Mouse (Mus musculus): ENCODE measurements around the gene Slc35g3.

GRCm38 (mm10) chr11:69803786-69804651, 42.3 kb upstream of the Slc35g3 start:
- no peak for TF ChIP-seq CTCF (IDR thresholded peaks at IDR 0.05; ENCODE audit: control insufficient read depth, insufficient read depth, insufficient replicate concordance, low read depth, low read length)
- 0 out of 2 replicates have a peak, but pooled peaks have one; percentile 20 for TF ChIP-seq POLR2A (IDR thresholded peaks at IDR 0.05; ENCODE audit: control insufficient read depth, low read depth, low read length)

Data from testis, adult 2 months (tissue).